Mouse (Mus musculus) cerebellum, adult 18-20 months (tissue): ENCODE data around the gene Mical3.
A peak's percentile ranks its signal among the peaks of the same experiment; 100 is the strongest.

Source experiments
- DNase-seq, 2 experiments: peaks; one replicate each; pipeline ENCODE4 v3.0.0; 2021

Gene Mical3

GRCm38 (mm10) chr6:121130773-121131172, at the start of gene Mical3:
Gene Mical3 (minus strand): TSS chr6:121130999.
- DNase-seq, result peak; percentile 81 to 86

- DNase-seq, result no peak
These were observed 49.0 kb upstream of the Mical3 start for GRCm38 (mm10) chr6:121179846-121180245.

GRCm38 (mm10) chr6:121178700-121179358, 48.0 kb upstream of the Mical3 start:
- peak; percentile 66 to 84 for DNase-seq

GRCm38 (mm10) chr6:121177118-121177708, 46.4 kb upstream of the Mical3 start:
- no peak for DNase-seq

- no peak for DNase-seq
These were observed 45.9 kb upstream of the Mical3 start for GRCm38 (mm10) chr6:121176731-121177098.

- DNase-seq, result no peak
These were observed 45.4 kb upstream of the Mical3 start for GRCm38 (mm10) chr6:121176011-121176730.

GRCm38 (mm10) chr6:121174761-121175160, 44.0 kb upstream of the Mical3 start:
- no peak for DNase-seq

- no peak for DNase-seq
These were observed 42.7 kb upstream of the Mical3 start for GRCm38 (mm10) chr6:121173471-121173870.

- DNase-seq, result no peak
These were observed 40.3 kb upstream of the Mical3 start for GRCm38 (mm10) chr6:121171102-121171501.

- no peak for DNase-seq
These were observed 36.7 kb upstream of the Mical3 start for GRCm38 (mm10) chr6:121167381-121167975.

- DNase-seq, result no peak
These were observed 35.3 kb upstream of the Mical3 start for GRCm38 (mm10) chr6:121166098-121166552.

GRCm38 (mm10) chr6:121162616-121163015, 31.8 kb upstream of the Mical3 start:
- DNase-seq, result no peak

- DNase-seq, result no peak
These were observed 29.3 kb upstream of the Mical3 start for GRCm38 (mm10) chr6:121160126-121160525.

GRCm38 (mm10) chr6:121159616-121160015, 28.8 kb upstream of the Mical3 start:
- DNase-seq, result no peak

GRCm38 (mm10) chr6:121156030-121156429, 25.2 kb upstream of the Mical3 start:
- no peak for DNase-seq

- no peak for DNase-seq
These were observed 23.9 kb upstream of the Mical3 start for GRCm38 (mm10) chr6:121154451-121155300.

- no peak for DNase-seq
These were observed 22.4 kb upstream of the Mical3 start for GRCm38 (mm10) chr6:121153177-121153576.

GRCm38 (mm10) chr6:121151732-121152131, 20.9 kb upstream of the Mical3 start:
- DNase-seq, result no peak

- no peak for DNase-seq
These were observed 19.3 kb upstream of the Mical3 start for GRCm38 (mm10) chr6:121150126-121150525.

GRCm38 (mm10) chr6:121149420-121149819, 18.6 kb upstream of the Mical3 start:
- DNase-seq, result no peak

- DNase-seq, result no peak
These were observed 17.6 kb upstream of the Mical3 start for GRCm38 (mm10) chr6:121148360-121148759.

- DNase-seq, result no peak
These were observed 16.0 kb upstream of the Mical3 start for GRCm38 (mm10) chr6:121146798-121147197.

- DNase-seq, result no peak
These were observed 15.1 kb upstream of the Mical3 start for GRCm38 (mm10) chr6:121145906-121146305.
